Mouse (Mus musculus) olfactory bulb, adult 2 months (tissue): Measurements from ENCODE around the gene Casz1. TPM values are rescaled to one million over a fixed set of nuclear protein-coding genes. Genes with fewer than 3 reads are reported as not detected.

ENCODE experiments used
- H3K27ac ChIP-seq: fragments of 200-500 bp; 2 replicates; pipeline ENCODE4 v1.5.1; 2012; ENCODE audit warnings: low read depth, low read length; ENCODE audit not compliant: insufficient read depth
- H3K4me1 ChIP-seq: fragments of 200-500 bp; 2 replicates; pipeline ENCODE4 v1.6.1; 2012; ENCODE audit warnings: low read length; ENCODE audit not compliant: control insufficient read depth, insufficient read depth
- H3K4me3 ChIP-seq: fragments of 200-500 bp; 2 replicates; pipeline ENCODE4 v1.5.1; 2012; ENCODE audit warnings: mild to moderate bottlenecking, low read depth, low read length, moderate library complexity; ENCODE audit not compliant: insufficient read depth
- CTCF ChIP-seq: fragments of 200-500 bp; IDR thresholded peaks from 2 replicates; pipeline ENCODE4 v1.5.1; 2012; ENCODE audit warnings: low read depth, mild to moderate bottlenecking, low read length, moderate library complexity; ENCODE audit not compliant: insufficient read depth
- POLR2A ChIP-seq: fragments of 200-500 bp; IDR thresholded peaks from 2 replicates; pipeline ENCODE4 v1.6.1; 2012; ENCODE audit warnings: mild to moderate bottlenecking, low read depth, low read length, moderate library complexity; ENCODE audit not compliant: insufficient read depth
- WGBS: fragments of 180-500 bp; shearing (Covaris S2); methylation state at CpG from one replicate; pipeline ENCODE4 v1.1.7; 2018; 5-methylcytosine and 5-hydroxymethylcytosine counted together
- polyA plus RNA-seq: library from polyadenylated mRNA; stranded (reverse); fragments of >200 nt; gene quantifications from 2 replicates; pipeline ENCODE4 v1.2.4, GENCODE M21; 2012; ENCODE audit warnings: low replicate concordance; ENCODE audit not compliant: missing spikeins, insufficient read depth, insufficient read length

The Casz1 gene
- polyA plus RNA-seq, 1 experiment, result not detected

DNA sequence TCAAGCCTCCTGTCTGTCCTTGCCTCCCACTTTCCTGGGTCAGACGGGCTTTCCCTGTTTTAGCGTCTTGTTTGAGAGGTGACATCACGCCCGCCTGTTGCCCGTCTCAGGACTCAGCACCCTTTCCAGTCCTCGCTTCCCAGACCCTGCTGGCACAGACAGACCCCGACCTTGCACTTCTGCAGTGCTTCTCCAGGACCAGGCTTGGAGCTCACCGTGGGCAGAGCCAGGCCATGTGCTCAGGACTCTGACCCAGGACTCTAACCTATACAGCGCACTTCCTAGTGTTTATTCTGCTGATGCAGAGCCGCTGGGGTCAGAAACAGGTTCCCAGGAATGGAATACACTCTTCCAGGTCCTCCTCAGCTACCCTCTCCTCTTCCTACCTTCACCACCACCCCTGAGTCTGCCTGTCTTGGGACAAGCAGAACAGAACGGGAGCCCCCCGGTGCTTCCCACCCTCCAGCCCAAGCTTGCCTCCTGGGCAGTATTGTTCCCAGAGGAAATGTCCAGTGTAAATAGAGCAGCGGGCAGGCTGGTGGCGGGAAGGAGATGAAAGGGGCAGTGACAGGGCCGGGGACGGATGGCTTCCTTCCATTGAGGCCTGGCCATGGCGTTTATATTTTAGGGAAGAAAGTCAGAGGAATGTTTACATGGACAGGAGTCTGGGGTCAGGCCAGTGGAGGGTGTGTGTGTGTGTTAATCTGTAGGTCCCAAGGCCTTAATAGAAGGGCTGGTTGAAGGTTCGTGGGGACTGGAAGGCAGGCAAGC, 121.5 kb downstream of the Casz1 start:
- Histone ChIP-seq H3K4me3 (no peak overlapping the region), H3K27ac (no peak overlapping the region), H3K4me1 (peaks cover 16% of the 10 kb centered on the region)
- 77% methylated on average over 18 of the region's 18 CpGs for WGBS
- no peak for TF ChIP-seq POLR2A
- TF ChIP-seq CTCF, result no peak

DNA sequence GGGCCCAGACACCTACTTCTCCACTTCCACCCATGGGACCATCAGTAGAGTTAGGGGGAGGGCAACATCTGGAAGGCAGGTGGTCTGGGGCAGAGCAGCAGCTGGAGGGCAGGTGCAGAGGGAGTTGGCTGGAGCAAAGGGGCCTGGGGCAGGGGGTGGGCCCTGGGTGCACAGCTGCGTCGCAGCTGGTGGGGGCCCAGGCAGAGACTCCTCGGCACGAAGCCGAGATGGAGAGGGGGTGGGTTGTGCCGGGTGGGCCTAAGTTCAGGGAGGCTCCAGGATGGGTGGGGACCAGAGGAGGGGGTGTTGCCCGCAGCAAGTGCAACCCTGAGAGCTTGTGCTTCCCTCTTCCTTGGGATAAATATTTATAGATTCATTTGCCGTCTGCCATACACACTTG, 122.2 kb downstream of the Casz1 start:
- 61% methylated on average over 8 of the region's 8 CpGs for WGBS
- TF ChIP-seq CTCF (no peak), POLR2A (no peak)
- Histone ChIP-seq H3K4me1 (peaks cover 21% of the 10 kb centered on the region), H3K4me3 (no peak overlapping the region), H3K27ac (no peak overlapping the region)

DNA sequence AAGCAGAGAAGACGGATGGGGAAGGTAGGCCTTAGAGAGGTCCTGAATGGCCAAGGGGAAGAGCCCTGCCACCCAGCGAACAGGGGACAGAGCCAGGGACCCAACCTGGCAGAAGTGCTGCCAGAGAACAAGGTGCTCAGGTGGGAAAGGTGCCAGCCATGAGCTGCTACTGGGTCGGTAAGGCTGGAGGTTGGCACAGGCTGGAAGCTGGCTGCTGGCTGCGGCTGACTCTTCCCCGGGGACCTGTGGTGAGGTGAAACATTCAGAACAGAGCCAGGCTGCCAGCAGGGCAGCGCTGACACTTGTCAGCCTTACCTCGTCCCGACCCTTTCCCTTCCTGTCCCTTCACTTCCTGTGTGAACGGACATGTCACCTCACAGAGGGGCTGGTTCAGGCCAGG, 124.1 kb downstream of the Casz1 start:
- H3K4me3 ChIP-seq, result no peak overlapping the region
- no peak overlapping the region for H3K27ac ChIP-seq
- WGBS, result 83% methylated on average over 9 of the region's 9 CpGs
- peaks cover 22% of the 10 kb centered on the region for H3K4me1 ChIP-seq
- no peak for TF ChIP-seq POLR2A
- no peak for TF ChIP-seq CTCF

DNA sequence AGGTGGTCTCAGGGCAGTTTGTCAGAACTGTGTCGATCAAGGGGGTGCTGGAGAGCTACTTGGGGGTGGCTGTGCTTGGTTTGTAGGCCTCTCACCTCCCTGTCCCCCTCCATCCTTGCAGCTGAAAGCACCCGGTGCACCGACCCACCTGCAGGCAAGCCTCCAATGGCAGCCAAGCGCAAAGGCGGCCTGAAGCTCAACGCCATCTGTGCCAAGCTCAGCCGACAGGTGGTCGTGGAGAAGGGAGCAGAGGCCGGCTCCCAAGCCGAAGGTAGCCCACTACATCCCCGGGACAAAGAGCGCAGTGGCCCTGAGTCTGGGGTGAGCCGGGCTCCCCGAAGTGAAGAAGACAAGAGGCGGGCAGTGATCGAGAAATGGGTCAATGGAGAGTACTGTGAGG, 124.6 kb downstream of the Casz1 start:
- TF ChIP-seq CTCF, result no peak
- 95% methylated on average over 16 of the region's 16 CpGs for WGBS
- Histone ChIP-seq H3K4me1 (peaks cover 16% of the 10 kb centered on the region), H3K27ac (no peak overlapping the region), H3K4me3 (no peak overlapping the region)

DNA sequence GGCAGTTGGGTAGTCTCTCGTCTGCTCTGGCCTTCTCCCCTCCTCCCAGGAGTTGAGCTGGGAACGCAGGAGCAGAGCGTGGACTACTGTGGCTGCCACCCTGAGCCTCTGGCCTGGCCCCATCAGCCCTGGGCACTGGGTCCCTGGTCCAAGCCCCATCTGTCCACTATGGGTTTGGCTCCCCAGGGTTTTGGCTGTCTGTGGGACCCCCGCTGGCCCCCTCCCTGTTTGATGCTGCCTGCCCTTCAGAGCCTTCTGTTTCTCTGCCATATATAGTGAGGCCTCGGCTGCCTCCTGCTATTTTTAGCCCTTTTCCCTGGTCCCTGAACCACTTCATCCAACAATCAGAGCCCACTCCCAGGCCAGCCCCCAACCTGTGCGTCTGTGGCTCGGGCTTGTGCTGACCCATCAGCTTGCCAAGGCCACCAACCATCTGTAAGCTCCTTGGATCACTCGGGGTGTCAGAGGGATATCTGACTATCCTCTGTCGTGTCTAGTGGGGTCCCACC, 126.5 kb downstream of the Casz1 start:
- H3K27ac ChIP-seq, result no peak overlapping the region
- WGBS, result 77% methylated on average over 9 of the region's 9 CpGs

DNA sequence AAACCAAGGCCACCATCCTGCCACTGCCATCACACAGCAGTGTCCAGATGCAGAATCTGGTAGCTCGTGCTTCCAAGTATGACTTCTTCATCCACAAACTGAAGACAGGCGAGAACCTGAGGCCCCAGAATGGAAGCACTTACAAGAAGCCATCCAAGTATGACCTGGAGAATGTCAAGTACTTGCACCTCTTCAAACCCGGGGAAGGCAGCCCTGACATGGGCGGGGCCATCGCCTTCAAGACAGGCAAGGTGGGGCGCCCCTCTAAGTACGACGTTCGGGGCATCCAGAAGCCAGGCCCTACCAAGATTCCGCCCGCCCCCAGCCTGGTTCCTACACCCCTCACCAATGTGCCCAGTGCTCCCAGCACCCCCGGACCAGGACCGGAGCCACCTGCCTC, 128.9 kb downstream of the Casz1 start:
- peaks cover 15% of the 10 kb centered on the region for H3K4me1 ChIP-seq
- no peak overlapping the region for H3K4me3 ChIP-seq
- no peak for TF ChIP-seq CTCF
- no peak for TF ChIP-seq POLR2A
- WGBS, result 96% methylated on average over 13 of the region's 13 CpGs
- no peak overlapping the region for H3K27ac ChIP-seq

More for the DNA sequence above, 126.5 kb downstream of the Casz1 start:
- Histone ChIP-seq H3K4me1 (peaks cover 15% of the 10 kb centered on the region), H3K4me3 (no peak overlapping the region)
- no peak for TF ChIP-seq CTCF
- no peak for TF ChIP-seq POLR2A

DNA sequence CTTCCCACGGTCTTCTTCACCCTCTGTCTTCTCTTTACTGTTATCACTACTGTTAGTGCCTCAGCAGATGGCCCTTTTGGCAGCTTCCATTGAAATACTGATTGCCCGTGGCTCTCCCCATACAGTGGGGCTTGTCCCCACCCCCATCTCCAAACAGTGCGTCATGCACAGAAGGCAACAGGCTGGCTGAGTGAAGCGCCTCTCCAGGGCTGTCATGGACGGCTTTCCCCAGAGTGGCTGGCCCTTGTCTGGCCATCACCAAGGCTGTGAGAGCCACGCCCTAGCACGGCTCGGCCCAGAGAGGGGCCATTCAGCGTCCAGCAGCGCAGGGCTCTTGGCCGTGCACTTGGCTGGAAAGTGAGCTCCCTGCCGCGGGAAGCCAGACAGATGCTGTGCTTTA, 131.0 kb downstream of the Casz1 start:
- WGBS, result 74% methylated on average over 13 of the region's 13 CpGs
- H3K4me1 ChIP-seq, result peaks cover 11% of the 10 kb centered on the region
- no peak overlapping the region for H3K4me3 ChIP-seq
- no peak overlapping the region for H3K27ac ChIP-seq
- TF ChIP-seq CTCF (no peak), POLR2A (no peak)

DNA sequence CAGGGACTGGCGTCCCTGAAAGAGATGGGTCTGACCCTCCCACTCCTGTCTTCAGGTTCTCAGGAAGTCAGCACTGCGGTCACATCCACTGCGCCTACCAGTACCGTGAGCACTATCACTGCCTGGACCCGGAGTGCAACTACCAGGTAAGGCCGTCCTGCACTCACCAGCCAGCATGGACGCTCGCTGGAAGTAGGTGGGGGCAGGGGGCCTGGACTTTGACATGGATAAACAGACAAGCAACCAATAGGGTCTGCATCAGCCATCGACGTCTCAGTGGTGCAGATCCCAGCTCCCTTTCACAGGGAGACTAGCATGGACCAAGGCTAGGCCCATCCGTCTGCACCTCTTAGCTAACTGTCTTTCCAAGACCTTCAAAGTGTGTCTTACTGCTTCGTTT, 131.9 kb downstream of the Casz1 start:
- TF ChIP-seq CTCF (no peak), POLR2A (no peak)
- Histone ChIP-seq H3K27ac (no peak overlapping the region), H3K4me3 (no peak overlapping the region), H3K4me1 (peaks cover 9% of the 10 kb centered on the region)
- 95% methylated on average over 12 of the region's 12 CpGs for WGBS

DNA sequence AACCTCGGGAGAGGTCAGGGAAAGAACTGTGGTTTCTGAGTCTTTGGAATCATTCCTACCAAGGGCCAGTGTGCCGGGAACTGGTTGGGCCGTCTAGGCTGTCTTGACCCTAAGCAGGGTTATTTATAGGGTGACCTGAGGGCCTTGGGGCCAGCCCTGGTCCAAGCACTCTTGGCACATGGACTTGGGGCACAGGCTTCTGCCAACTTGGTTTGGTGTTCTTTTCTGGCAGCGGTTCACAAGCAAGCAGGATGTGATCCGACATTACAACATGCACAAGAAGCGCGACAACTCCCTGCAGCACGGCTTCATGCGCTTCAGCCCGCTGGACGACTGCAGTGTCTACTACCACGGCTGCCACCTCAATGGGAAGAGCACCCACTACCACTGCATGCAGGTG, 132.5 kb downstream of the Casz1 start:
- Histone ChIP-seq H3K27ac (no peak overlapping the region), H3K4me1 (peaks cover 7% of the 10 kb centered on the region), H3K4me3 (no peak overlapping the region)
- no peak for TF ChIP-seq CTCF
- TF ChIP-seq POLR2A, result no peak
- 95% methylated on average over 12 of the region's 12 CpGs for WGBS
